Mouse (Mus musculus) telencephalon, adult 2 months (tissue): ENCODE measurements at regions not wholly inside any gene's neighbourhood (a gene's known extent, or its start where the extent isn't known, plus 50 kb on each side); places are given as distances from the start of the nearest gene placed in this dataset.

Experiments used
- DNase-seq: peaks from one replicate; pipeline ENCODE4 v3.0.0-alpha.2; 2011; ENCODE audit warnings: low read depth, low spot score

GRCm38 (mm10) chr6:93133940-93134339, 190.6 kb upstream of the Adamts9 start:
- DNase-seq = no peak

- no peak for DNase-seq
These were observed 187.8 kb upstream of the Adamts9 start for GRCm38 (mm10) chr6:93130946-93131685.

- no peak for DNase-seq
These were observed 176.2 kb upstream of the Adamts9 start for GRCm38 (mm10) chr6:93119482-93119881.

GRCm38 (mm10) chr6:93113361-93113760, 170.1 kb upstream of the Adamts9 start:
- DNase-seq = no peak

GRCm38 (mm10) chr6:93094730-93095360, 151.6 kb upstream of the Adamts9 start:
- no peak for DNase-seq

GRCm38 (mm10) chr6:93093770-93094169, 150.5 kb upstream of the Adamts9 start:
- no peak for DNase-seq

- no peak for DNase-seq
These were observed 144.0 kb upstream of the Adamts9 start for GRCm38 (mm10) chr6:93087329-93087728.

- DNase-seq = no peak
These were observed 141.0 kb upstream of the Adamts9 start for GRCm38 (mm10) chr6:93084286-93084685.

GRCm38 (mm10) chr6:93083716-93084115, 140.4 kb upstream of the Adamts9 start:
- DNase-seq = no peak

- DNase-seq = no peak
These were observed 138.9 kb upstream of the Adamts9 start for GRCm38 (mm10) chr6:93082205-93082604.

- no peak for DNase-seq
These were observed 133.4 kb upstream of the Adamts9 start for GRCm38 (mm10) chr6:93076681-93077080.

- DNase-seq = no peak
These were observed 132.6 kb upstream of the Adamts9 start for GRCm38 (mm10) chr6:93075867-93076266.

GRCm38 (mm10) chr6:93075011-93075410, 131.7 kb upstream of the Adamts9 start:
- no peak for DNase-seq

GRCm38 (mm10) chr6:93070916-93071315, 127.6 kb upstream of the Adamts9 start:
- DNase-seq = no peak

GRCm38 (mm10) chr6:93067808-93068207, 124.5 kb upstream of the Adamts9 start:
- DNase-seq = no peak

GRCm38 (mm10) chr6:93066553-93067376, 123.5 kb upstream of the Adamts9 start:
- DNase-seq = no peak

- no peak for DNase-seq
These were observed 122.7 kb upstream of the Adamts9 start for GRCm38 (mm10) chr6:93065917-93066552.

- no peak for DNase-seq
These were observed 122.1 kb upstream of the Adamts9 start for GRCm38 (mm10) chr6:93065366-93065765.

- no peak for DNase-seq
These were observed 121.1 kb upstream of the Adamts9 start for GRCm38 (mm10) chr6:93064366-93064765.

GRCm38 (mm10) chr6:93061741-93062140, 118.4 kb upstream of the Adamts9 start:
- no peak for DNase-seq

- DNase-seq = no peak
These were observed 102.2 kb upstream of the Adamts9 start for GRCm38 (mm10) chr6:93045524-93045923.

- DNase-seq = no peak
These were observed 97.7 kb upstream of the Adamts9 start for GRCm38 (mm10) chr6:93041041-93041440.
